Mouse (Mus musculus) spleen, adult 2 months (tissue): ENCODE results near the gene Elmsan1. TPM values are rescaled to one million over a fixed set of nuclear protein-coding genes. Genes with fewer than 3 reads are reported as not detected.

Experiments
- DNase-seq, 2 experiments: peaks; one replicate each; pipeline versions ENCODE4 v3.0.0 to v3.0.0-alpha.2; 2012 to 2021; ENCODE audit warnings: low spot score in 2 of 2, low read depth in 1 of 2
- H3K27ac ChIP-seq: fragments of 200-500 bp; 2 replicates; pipeline ENCODE4 v1.5.1; 2012; ENCODE audit warnings: low read length, inconsistent platforms; ENCODE audit not compliant: insufficient read depth
- H3K27me3 ChIP-seq: fragments of 200-500 bp; 2 replicates; pipeline ENCODE4 v1.6.1; 2012; ENCODE audit warnings: mild to moderate bottlenecking, moderate library complexity, low read length, inconsistent platforms; ENCODE audit not compliant: control insufficient read depth, insufficient read depth
- H3K36me3 ChIP-seq: fragments of 200-500 bp; 2 replicates; pipeline ENCODE4 v1.6.1; 2012; ENCODE audit warnings: mild to moderate bottlenecking, low read length, inconsistent platforms; ENCODE audit not compliant: control insufficient read depth, insufficient read depth
- H3K4me1 ChIP-seq: fragments of 200-500 bp; 2 replicates; pipeline ENCODE4 v1.6.1; 2011; ENCODE audit warnings: inconsistent platforms; ENCODE audit not compliant: control insufficient read depth, insufficient read depth, insufficient read length
- H3K4me3 ChIP-seq: fragments of 200-500 bp; 2 replicates; pipeline ENCODE4 v1.5.1; 2011; ENCODE audit warnings: mild to moderate bottlenecking, inconsistent platforms; ENCODE audit not compliant: insufficient read depth, insufficient read length; ENCODE audit errors: extremely low read depth
- CTCF ChIP-seq: fragments of 200-500 bp; IDR thresholded peaks from 2 replicates; pipeline ENCODE4 v1.5.1; 2011; ENCODE audit warnings: mild to moderate bottlenecking, inconsistent platforms; ENCODE audit not compliant: insufficient read depth, insufficient read length, insufficient replicate concordance; ENCODE audit errors: extremely low read depth
- POLR2A ChIP-seq: fragments of 200-500 bp; IDR thresholded peaks from 2 replicates; pipeline ENCODE4 v1.6.1; 2011; ENCODE audit warnings: low read depth, low read length, inconsistent platforms
- WGBS: fragments of 180-500 bp; shearing (Covaris S2); methylation state at CpG from one replicate; pipeline ENCODE4 v1.1.7; 2018; 5-methylcytosine and 5-hydroxymethylcytosine counted together
- polyA plus RNA-seq: library from polyadenylated mRNA; depleted of rRNA; stranded (reverse); fragments of >200 nt; gene quantifications from 2 replicates; pipeline ENCODE4 v1.2.3, GENCODE M21; 2012

Elmsan1 gene
- polyA plus RNA-seq, 1 experiment, result 30.6 TPM

DNA sequence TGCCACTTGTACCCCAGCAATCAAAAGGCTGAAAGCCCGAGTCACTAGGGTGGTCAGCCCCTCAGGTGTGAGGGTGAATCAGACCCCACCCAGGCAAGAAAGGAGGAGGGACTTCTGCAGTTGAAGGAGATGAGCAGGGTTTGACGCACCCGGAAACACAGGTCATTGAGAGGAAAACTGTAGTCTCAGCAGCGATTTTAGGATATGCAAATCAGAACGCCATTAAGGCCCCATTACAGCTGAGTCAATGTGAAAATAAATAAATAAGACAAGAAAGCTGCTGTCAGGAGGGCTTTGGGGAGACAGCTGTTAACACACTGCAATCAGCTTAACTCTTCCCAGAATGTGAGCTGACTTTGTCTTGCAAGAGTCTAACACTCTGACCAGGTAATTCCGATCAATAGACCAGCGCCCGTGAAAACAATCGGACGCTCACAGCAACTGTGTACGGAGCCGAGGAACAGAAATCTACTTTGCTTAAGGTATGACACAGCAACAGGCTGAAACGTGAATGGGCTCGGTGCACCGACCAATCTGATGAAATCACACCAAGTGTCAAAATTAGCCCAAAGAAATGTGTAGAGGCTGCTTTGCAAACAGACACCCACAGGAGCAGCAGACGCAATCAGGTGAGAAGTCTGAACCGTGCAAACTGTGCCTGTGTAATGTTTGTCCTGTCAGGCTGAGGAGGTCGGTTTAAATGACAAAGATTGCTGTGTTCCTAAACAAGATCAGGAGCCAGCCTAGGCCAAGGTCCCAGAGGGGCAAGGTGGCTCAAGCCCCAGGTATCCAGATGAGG lies 16.8 kb downstream of the Elmsan1 start:
- TF ChIP-seq CTCF (no peak), POLR2A (no peak)
- no peaks in the 10 kb centered on the region for H3K36me3 ChIP-seq
- H3K27me3 ChIP-seq, result no peaks in the 10 kb centered on the region
- H3K27ac ChIP-seq, result peak overlapping the region; percentile 90
- WGBS, result 63% methylated on average over 18 of the region's 18 CpGs
- peaks cover 53% of the 10 kb centered on the region; the same call in 1 of the 2 replicates for H3K4me1 ChIP-seq
- H3K4me3 ChIP-seq, result no peak overlapping the region
- no peak for DNase-seq

DNA sequence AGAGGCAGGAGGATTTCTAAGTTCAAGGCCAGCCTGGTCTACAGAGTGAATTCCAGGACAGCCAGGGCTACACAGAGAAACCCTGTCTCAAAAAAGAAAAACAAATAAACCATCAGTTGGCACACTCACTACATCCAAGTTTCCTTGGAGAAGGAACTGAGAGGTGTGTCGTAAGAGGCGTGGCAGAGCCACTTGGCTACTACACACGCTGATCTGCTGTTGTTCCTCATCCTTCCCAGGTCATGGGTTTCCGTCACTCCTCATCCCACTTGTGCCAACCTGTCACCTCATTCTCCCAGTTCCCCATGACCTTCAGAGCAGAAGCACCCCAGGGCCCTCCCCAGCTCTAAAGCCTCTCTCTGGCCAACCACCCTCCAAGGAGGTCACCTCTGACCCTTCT lies 17.5 kb downstream of the Elmsan1 start:
- no peak for DNase-seq
- WGBS, result 85% methylated on average over 4 of the region's 4 CpGs
- TF ChIP-seq POLR2A (no peak), CTCF (no peak)
- Histone ChIP-seq H3K4me1 (peaks cover 52% of the 10 kb centered on the region; the same call in 1 of the 2 replicates), H3K36me3 (no peaks in the 10 kb centered on the region), H3K27ac (peak overlapping the region; percentile 80), H3K27me3 (no peaks in the 10 kb centered on the region), H3K4me3 (no peak overlapping the region)

DNA sequence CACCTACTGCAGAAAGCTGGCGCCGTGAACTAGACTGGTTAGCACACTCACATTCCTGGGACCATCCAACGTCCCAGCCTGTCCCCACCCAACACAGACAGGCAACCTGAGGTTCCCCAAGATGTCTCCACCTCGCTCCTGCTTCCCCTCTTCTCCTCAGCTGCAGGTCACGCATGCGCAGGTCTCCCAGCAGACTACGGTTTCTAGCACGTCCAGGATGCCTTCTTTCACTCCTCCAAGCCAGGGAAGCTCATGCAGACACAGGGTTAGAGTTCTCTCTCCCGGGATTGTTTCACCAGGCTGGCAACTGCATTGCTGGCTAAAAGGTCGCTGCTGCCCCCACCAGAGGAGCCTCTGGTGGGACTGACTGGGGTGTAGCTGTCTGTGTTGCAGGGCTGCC lies 19.8 kb downstream of the Elmsan1 start:
- TF ChIP-seq POLR2A (no peak), CTCF (no peak)
- Histone ChIP-seq H3K4me1 (peaks cover 44% of the 10 kb centered on the region; the same call in 1 of the 2 replicates), H3K4me3 (no peak overlapping the region), H3K27me3 (no peaks in the 10 kb centered on the region), H3K36me3 (no peaks in the 10 kb centered on the region), H3K27ac (no peak overlapping the region)
- DNase-seq, result no peak
- 86% methylated on average over 10 of the region's 10 CpGs for WGBS

DNA sequence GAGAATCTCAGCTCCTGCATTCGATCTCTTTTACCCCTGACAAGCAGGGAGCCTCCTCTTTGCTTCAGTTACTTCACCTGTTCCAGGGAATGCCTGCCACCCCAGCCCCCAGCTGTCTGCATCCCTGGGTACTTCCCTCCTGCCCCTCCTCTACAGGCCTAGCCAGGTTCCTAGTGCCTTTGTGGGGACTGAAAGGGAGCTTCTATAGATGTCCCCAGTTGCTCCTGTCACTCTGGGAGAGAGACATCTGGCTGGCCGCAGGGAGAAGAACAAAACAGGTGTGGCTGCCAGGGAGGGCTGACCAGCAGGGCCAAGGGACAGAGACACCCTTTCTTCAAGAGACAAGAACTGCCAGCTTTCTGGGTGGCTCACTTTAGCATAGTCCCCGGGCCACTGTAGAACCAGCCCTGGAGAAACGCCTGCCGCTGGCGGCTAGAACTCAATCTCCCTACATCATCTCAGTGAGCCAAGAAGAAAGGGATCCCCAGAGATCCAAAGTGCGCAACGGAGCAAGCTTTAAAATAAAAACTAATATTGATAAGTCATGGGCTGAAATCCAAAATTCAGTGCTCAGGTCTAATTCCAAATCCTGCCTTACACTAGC lies 20.5 kb downstream of the Elmsan1 start:
- peaks cover 37% of the 10 kb centered on the region for H3K4me1 ChIP-seq
- DNase-seq, result no peak
- H3K4me3 ChIP-seq, result no peak overlapping the region
- 89% methylated on average over 8 of the region's 8 CpGs for WGBS
- no peaks in the 10 kb centered on the region for H3K27me3 ChIP-seq
- H3K27ac ChIP-seq, result no peak overlapping the region
- TF ChIP-seq POLR2A (no peak), CTCF (no peak)
- no peaks in the 10 kb centered on the region for H3K36me3 ChIP-seq

DNA sequence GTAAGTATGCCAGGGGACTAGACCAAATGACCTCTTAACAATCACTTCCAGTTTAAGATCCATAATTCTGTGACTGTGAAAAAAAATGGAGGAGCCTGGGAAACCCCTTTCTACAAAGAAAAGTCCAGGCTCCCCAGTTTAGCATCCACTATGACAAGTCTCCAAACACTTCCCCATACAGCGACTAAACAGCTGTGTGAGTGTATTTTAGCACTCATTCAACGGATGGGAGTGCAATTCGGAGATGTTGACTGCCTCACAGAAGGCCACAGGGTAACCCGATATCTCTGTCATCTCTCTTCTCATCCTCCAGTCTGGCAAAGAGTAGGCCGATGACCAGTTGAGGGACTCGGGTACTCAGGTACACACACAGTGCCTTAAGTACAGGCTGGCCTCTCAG lies 23.5 kb downstream of the Elmsan1 start:
- H3K27ac ChIP-seq, result peak overlapping the region; percentile 52
- H3K36me3 ChIP-seq, result no peaks in the 10 kb centered on the region
- H3K4me3 ChIP-seq, result no peak overlapping the region
- peaks cover 36% of the 10 kb centered on the region for H3K4me1 ChIP-seq
- TF ChIP-seq POLR2A, result no peak
- TF ChIP-seq CTCF, result no peak
- no peaks in the 10 kb centered on the region for H3K27me3 ChIP-seq
- 45% methylated on average over 6 of the region's 6 CpGs for WGBS
- no peak for DNase-seq

DNA sequence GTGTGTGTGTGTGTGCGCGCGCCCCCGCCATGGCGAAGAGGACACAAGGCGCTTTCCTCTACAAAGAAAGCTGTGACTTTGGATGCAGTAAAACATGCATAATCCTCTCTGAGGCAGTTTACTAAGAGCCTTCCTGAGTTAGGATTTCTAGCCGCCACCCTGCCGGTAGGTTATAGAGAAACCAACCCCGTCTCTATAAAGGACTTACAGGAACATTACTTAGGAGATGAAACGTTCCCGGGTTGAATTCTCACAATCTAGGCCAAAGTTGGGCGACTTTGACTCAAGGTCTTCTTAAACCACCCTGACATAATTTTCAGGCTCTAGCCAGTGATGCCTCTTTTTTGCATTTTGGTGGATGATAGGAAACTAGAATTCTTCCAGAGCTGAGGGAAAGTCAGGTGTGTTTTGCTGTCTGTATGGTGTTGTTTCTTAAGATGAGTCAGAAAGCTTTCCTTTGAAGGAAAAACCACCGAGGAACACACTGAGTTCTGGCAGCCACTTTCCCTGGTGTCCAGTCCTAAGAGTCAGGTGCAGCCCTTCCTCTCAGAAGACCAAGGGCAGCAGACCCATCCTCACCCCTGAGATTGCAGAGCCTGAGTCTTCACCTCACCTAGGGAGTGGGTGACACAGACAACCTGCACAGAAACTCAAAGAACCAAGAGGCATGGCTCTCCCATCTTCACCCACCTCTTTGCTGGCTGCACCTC lies 24.1 kb downstream of the Elmsan1 start:
- Histone ChIP-seq H3K27ac (peak overlapping the region; percentile 78), H3K27me3 (no peaks in the 10 kb centered on the region), H3K36me3 (no peaks in the 10 kb centered on the region), H3K4me1 (peaks cover 42% of the 10 kb centered on the region), H3K4me3 (peak overlapping the region; percentile 47)
- 6% methylated on average over 13 of the region's 13 CpGs for WGBS
- no peak for DNase-seq
- no peak for TF ChIP-seq POLR2A
- no peak for TF ChIP-seq CTCF
